Mouse (Mus musculus) kidney, postnatal 36 days (tissue): ENCODE measurements around the gene Olfr95.
"Not testable (repeated sequence)": the region's sequence is repeated elsewhere in the genome, so short reads cannot be mapped to it uniquely, and the experiment has no call there.

Experiments used
- DNase-seq, 2 experiments: peaks; one replicate each; pipeline ENCODE4 v3.0.0; 2021 to 2022; ENCODE audit warnings: mixed read lengths in 2 of 2

The Olfr95 gene

DNA sequence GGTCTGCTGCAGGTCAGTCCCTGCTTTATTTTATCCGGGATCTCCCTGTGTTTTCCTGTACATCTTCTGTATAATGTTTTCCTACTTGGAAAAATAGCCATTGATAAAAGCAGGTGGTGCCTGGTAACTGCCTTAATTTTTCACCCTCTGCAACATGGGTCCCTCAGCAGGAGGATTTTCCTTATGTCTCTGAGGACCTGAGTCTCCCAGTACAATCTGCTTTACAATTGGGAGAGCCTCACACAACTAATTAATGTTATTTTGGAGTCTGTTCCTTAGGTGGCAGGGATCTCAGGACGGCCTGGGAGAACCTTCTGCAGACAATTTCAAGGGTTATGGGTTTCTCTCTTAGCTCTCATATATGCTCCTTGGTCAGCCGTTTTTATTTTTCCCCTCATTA, at the start of gene Olfr95:
TSS of gene Olfr95 (minus strand) at position 101 of the 400 bp plus-strand sequence.
- DNase-seq, result no peak

DNA sequence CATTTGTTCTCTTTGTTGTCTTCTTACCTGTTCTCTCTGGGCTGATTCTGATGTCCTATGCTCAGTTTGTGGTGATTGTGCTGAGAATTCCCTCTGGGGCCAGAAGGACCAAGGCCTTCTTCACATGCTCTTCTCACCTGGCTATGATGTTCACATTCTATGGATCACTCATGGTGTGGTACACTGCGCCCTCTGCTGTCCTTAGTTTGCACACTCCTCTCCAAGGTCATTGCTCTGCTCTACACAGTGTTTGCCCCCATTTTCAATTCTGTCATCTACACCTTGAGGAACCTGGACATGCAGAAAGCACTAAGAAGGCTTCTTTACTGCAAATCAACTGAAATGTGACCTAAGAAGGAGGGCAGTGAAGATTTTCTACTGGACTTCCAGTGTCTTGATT, 37.6 kb upstream of the Olfr95 start:
- DNase-seq, result peak in 1 of 2 experiments; percentile 52

DNA sequence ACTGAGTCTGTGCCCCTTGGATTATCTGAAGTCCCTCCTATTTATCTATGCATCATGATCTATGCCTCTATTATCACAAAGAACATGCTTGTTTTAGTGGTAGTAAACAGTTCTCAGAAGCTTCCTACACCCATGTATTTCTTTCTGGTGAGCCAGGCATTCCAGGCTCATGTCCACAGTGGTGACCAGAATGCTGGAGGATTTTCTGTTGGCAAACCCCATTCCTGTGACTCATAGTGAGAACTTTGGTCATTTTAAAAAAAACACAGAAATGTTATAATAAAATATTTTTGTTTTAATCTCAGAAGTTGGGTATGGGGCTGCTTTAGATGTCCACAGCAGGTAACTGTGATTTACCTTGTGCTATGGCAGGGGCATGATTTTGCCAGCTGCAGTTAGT, 36.5 kb upstream of the Olfr95 start:
- DNase-seq, result no peak

DNA sequence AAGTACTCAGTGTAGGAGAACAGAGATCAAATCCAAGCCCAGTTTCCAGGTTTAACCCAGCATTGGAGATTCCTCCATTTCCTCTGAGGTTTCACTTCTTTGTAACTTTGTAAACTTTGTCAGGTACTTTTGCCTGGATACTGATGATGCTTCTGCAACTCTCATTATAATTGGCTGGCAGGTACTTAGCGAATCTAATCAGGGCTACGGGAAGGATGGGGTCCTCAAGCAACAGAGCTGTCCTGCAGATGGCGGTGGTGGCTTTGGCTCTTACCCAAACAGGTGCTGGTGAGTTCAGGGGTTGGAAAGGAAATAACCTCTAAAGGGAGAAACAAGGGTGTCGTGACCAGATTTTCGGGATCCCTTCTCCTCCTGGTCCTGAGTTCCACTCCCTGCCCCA, 33.8 kb upstream of the Olfr95 start:
- peak; percentile 23 to 44 for DNase-seq

DNA sequence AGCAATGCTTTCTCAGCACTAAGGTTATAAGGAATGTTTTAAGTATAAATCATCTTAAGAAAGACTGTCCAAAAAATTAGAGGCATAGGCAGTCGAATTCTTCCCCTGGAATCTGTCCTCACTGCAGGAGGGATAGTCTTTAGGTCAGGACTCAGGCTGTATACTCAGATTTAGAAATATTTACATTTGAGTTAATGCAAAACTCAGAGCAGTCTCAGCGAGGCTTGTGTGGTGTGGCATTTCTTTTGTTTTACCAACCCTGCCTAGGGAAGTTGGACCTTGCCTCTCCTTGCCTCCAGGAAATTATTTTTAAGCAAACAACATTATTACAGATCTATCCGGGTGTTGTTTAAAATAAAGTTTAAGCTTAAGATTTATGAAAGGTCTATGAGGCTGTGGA, 29.3 kb upstream of the Olfr95 start:
- DNase-seq, result no peak

- not testable (repeated sequence) for DNase-seq
These were observed 24.3 kb upstream of the Olfr95 start, which contains the start of gene Olfr97 for GRCm38 (mm10) chr17:37237230-37237629. TSS of gene Olfr97 (minus strand) at chr17:37237330.

DNA sequence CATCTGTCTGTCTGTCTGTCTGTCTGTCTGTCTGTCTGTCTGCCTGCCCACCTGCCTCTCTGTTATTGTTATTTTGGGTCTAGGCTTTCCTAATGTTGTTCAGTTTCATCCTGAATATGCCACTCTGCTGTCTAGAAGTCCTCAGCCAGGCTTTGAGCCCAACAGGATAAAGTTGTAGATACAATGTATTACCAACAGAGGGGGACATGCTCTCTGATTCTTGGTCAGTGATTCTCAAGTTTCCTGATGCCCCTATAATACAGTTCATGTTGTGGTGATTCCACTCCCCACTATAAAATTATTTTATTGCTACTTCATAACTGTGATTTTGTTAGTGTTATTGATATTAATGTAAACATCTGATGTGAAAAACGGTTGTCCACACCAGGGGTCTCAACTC, 9.0 kb upstream of the Olfr95 start:
- no peak for DNase-seq

DNA sequence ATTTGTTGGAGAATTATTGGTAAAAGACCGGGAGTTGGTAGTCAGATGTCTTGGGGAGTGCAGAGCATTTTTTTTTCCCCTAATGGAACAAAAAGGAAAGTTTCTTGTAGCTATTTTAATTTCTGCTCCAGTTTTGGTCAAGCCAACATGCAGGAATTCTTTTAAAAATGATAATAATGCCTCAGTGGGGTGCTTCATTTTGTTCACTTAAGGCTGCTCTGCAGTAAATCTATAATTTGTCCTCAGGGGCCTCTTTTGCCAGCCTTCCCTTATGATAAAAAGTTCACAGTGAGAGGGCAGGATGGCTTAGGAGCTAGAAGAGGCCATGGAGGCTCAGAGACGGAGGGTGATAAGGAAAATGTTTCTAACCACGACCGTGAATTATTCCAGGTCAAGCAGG, 6.9 kb upstream of the Olfr95 start, which contains the start of gene Olfr96:
TSS of gene Olfr96 (plus strand) at position 301 of the 400 bp plus-strand sequence.
- DNase-seq, result no peak

GRCm38 (mm10) chr17:37218486-37218885, 5.6 kb upstream of the Olfr95 start:
- DNase-seq, result no peak

- DNase-seq, result no peak
These were observed 1.8 kb downstream of the Olfr95 start for GRCm38 (mm10) chr17:37210884-37211768.

- no peak for DNase-seq
These were observed 9.0 kb downstream of the Olfr95 start for GRCm38 (mm10) chr17:37203917-37204236.

DNA sequence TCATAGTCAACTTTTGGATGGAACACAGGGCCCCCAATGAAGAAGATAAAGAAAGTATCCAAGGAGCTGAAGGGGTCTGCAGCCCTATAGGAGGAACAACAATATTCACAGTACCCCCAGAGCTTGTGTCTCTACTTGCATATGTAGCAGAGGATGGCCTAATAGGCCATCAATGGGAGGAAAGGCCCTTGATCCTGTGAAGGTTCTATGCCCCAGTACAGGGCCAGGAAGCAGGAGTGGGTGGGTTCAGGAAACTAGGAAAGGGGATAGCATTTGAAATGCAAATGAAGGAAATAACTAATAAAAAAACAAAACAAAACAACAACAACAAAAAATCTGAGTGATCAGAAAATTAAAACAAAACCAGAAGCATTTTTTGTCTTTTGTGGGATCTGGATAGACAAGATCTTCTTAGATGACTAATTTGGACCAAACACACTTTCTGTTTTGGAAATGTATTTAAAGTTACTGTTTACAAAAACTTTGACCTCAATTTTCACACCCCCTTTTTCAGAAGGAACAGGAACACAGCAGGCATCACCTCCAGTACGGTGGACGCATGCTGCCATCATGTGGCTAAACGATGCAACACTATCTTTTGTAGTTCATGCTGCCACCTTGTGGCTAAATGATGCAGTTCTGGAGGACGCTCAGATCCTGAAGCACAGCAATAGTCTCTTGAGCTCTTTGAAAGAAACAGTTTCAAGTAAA, 9.6 kb downstream of the Olfr95 start:
- DNase-seq, result peak; percentile 66 to 87

- no peak for DNase-seq
These were observed 12.0 kb downstream of the Olfr95 start, which contains the start of gene Olfr94 for GRCm38 (mm10) chr17:37200894-37201293. TSS of gene Olfr94 (minus strand) at chr17:37200994.

GRCm38 (mm10) chr17:37196845-37197724, 15.8 kb downstream of the Olfr95 start:
- DNase-seq, result peak in 1 of 2 experiments; percentile 23

- DNase-seq, result no peak
These were observed 18.1 kb downstream of the Olfr95 start for GRCm38 (mm10) chr17:37194782-37195181.

DNA sequence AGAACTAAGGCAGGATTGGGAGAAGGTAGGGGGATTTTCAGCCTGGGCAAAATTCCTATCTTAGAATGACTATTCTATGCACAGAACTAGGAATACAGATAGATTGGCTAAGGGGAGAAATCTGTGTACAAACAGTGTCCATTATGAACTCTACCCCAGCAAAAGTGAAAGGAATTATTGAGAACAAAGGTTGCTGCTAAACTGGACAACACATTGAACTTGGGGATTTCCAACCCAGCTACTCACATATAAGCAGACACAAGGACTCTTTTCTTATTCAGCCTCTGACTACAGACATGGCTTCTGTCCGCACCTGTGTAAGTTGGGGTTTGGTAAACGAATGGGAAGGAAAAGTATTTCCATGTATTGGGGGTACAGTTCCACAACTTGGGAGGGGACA, 19.3 kb downstream of the Olfr95 start, which contains the start of gene Ubd:
TSS of gene Ubd (plus strand) at position 237 of the 400 bp plus-strand sequence.
- DNase-seq, result no peak

GRCm38 (mm10) chr17:37193032-37193431, 19.9 kb downstream of the Olfr95 start:
- no peak for DNase-seq

DNA sequence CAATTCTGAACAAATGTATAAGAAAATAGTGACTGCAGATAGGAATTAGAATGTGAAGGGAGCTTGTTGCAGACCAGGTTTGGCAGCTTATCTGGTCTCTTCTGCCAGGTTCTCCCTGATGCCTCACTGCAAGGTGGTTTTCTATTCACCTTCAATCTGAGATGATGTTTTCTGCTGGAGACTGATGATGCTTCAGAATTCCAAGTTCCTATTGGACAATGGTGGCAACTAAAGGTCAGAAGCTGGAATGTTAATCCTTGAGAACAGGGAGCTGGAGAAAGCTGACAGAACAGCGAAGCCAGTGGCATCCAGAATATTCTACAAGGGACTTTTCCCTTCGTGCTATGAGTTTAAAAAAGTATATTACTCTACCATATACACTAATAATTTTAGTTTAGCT, 22.2 kb downstream of the Olfr95 start:
- DNase-seq, result peak; percentile 67 to 71

DNA sequence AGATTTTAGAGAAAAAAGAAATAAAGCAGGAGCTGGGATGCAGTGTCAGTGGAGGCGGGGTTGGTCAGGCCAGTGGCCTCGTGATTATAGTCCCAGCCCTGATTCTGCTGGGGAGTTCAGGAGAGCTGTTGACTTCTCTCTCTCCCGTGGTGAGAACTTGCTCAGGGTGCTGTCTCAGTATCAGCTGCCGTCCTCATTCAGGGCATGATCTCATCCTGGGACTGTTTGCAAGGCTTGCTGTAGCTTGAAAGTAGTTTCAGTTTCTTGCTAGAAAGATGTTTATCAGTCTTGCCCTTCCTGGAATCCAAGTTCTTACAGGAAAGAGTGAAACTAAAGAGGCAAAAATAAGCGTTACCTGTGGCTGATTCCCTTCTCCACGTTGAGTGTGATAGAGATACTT, 27.4 kb downstream of the Olfr95 start:
- DNase-seq, result no peak

GRCm38 (mm10) chr17:37161394-37161793, 51.5 kb downstream of the Olfr95 start, which contains the start of gene Olfr93:
TSS of gene Olfr93 (minus strand) at chr17:37161494.
- DNase-seq, result no peak
